Mouse (Mus musculus) forebrain, postnatal 0 days (tissue): Measurements from ENCODE around the gene Phlpp1. TPM values are rescaled to one million over a fixed set of nuclear protein-coding genes. Genes with fewer than 3 reads are reported as not detected.

Source experiments
- ATAC-seq: fragments of 200-750 bp; cut with Nextera tagmentation; 2 replicates; pipeline ENCODE4 v1.8.0; 2017; ENCODE audit warnings: mild to moderate bottlenecking, moderate library complexity
- DNase-seq: peaks from one replicate; pipeline ENCODE4 v3.0.0-alpha.2; 2015
- H3K27ac ChIP-seq: fragments of 300-500 bp; sonication (generic); 2 replicates; pipeline ENCODE4 v1.5.1; 2014; ENCODE audit warnings: low read depth, mild to moderate bottlenecking, antibody characterized with exemption, low read length, moderate library complexity, mixed read lengths
- H3K27me3 ChIP-seq: fragments of 300-500 bp; sonication (generic); 2 replicates; pipeline ENCODE4 v1.6.1; 2014; ENCODE audit warnings: mild to moderate bottlenecking, low read length, mixed read lengths; ENCODE audit not compliant: insufficient read depth
- H3K36me3 ChIP-seq: fragments of 300-500 bp; sonication (generic); 2 replicates; pipeline ENCODE4 v1.6.1; 2014; ENCODE audit warnings: mild to moderate bottlenecking, moderate library complexity; ENCODE audit not compliant: insufficient read depth
- H3K4me1 ChIP-seq: fragments of 300-500 bp; sonication (generic); 2 replicates; pipeline ENCODE4 v1.6.1; 2014; ENCODE audit warnings: antibody characterized with exemption; ENCODE audit not compliant: insufficient read depth
- H3K4me2 ChIP-seq: fragments of 300-500 bp; sonication (generic); 2 replicates; pipeline ENCODE4 v1.6.1; 2014; ENCODE audit warnings: low read depth, mild to moderate bottlenecking, moderate library complexity
- H3K4me3 ChIP-seq: fragments of 300-500 bp; sonication (generic); 2 replicates; pipeline ENCODE4 v1.5.1; 2014; ENCODE audit warnings: low read depth, low read length, mixed read lengths
- H3K9ac ChIP-seq: fragments of 300-500 bp; sonication (generic); 2 replicates; pipeline ENCODE4 v1.6.1; 2014; ENCODE audit warnings: mild to moderate bottlenecking
- H3K9me3 ChIP-seq: fragments of 300-500 bp; sonication (generic); 2 replicates; pipeline ENCODE4 v1.6.1; 2016; ENCODE audit warnings: low read length
- CTCF ChIP-seq: sonication (generic); IDR thresholded peaks from 2 replicates; pipeline ENCODE4 v1.5.1; 2016; ENCODE audit warnings: antibody characterized with exemption, control low read depth, low read depth
- WGBS: fragments of 180-500 bp; shearing (Covaris S2); extraction: QIAGEN DNeasy Blood & Tissue Kit; methylation state at CpG from one replicate; pipeline ENCODE4 v1.1.7; 2014; 5-methylcytosine and 5-hydroxymethylcytosine counted together
- polyA plus RNA-seq: library from polyadenylated mRNA; unstranded; fragments of >200 nt; fragmentation: Nextera tagmentation; extraction: Ambion mirVana; gene quantifications from 2 replicates; pipeline ENCODE4 v1.2.1, GENCODE M21; 2015
- total RNA-seq: library from RNA; depleted of rRNA; stranded (reverse); fragments of >200 nt; gene quantifications from 2 replicates; pipeline ENCODE4 v1.2.3, GENCODE M21; 2014

Phlpp1 gene
- total and polyA plus RNA-seq, 2 experiments from 2014 or later, result 5.1 to 32.5 TPM

DNA sequence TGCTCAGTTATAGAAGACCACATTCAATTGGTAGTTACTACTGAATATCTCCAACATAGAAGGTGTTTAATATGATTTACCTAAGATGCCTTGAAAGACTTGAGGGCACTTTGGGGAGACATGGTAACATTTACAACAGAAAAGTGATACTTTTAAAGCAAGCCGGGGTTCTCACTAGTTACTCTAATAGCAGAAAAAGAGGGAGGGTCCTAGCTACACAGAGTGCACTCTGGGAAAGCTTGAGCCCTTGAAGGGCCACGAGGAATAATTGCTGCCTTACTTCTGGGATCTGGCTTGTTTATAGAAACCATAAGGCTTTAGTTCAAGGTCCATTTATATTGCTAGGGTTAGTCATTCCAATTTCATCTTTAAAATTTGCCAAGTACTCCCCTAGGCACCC, 14.5 kb downstream of the Phlpp1 start:
- Histone ChIP-seq H3K4me2 (no peak overlapping the region), H3K27ac (no peak overlapping the region), H3K27me3 (no peaks in the 10 kb centered on the region), H3K36me3 (no peaks in the 10 kb centered on the region), H3K9ac (no peak overlapping the region), H3K9me3 (no peaks in the 10 kb centered on the region), H3K4me3 (no peak overlapping the region), H3K4me1 (no peaks in the 10 kb centered on the region)
- no peak for DNase-seq
- no peak for TF ChIP-seq CTCF
- no peak for ATAC-seq
- WGBS, result 17% methylated on average over 2 of the region's 2 CpGs

DNA sequence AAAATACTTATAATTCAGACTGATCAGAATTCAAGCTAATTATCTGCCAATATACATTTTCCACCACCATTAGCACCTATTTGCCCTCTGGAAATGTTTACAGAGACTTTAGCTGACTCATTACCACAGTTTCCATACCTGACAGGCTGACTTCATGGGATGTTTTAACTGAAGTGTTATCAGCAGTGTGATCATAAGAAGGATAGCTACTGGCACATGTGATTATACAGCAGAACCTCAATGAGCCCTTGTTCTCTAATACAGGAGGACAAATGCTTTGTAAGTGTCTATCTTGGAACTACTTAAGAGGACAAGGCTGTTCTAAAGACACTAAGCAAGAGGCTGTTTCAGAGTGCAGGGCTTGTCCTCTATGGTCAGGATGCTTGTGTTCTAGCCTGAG, 15.9 kb downstream of the Phlpp1 start:
- H3K27ac ChIP-seq, result no peak overlapping the region
- no peak overlapping the region for H3K4me2 ChIP-seq
- H3K4me1 ChIP-seq, result no peaks in the 10 kb centered on the region
- H3K27me3 ChIP-seq, result no peaks in the 10 kb centered on the region
- no peak overlapping the region for H3K4me3 ChIP-seq
- no peak overlapping the region for H3K9ac ChIP-seq
- H3K9me3 ChIP-seq, result no peaks in the 10 kb centered on the region
- TF ChIP-seq CTCF, result no peak
- no peak for DNase-seq
- no peaks in the 10 kb centered on the region for H3K36me3 ChIP-seq
- ATAC-seq, result no peak

DNA sequence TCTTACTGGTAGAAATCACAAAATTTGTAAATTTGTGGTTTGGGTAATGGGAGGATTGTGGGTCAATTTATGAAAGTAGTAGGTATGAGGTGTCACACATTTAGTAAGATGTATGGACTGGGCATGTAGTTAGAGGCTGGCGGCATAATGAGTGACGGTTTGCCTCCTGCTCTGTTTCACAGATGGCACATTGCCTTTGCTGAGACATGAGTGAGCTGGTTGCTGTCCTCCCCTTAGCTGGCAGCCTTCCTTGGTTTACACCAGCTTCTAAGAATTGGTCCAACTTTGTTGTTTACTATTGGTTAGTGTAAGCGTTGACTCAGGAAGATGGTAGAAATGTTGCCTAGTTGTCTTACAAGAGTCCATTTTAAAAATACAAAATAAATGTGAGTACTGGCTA, 17.2 kb downstream of the Phlpp1 start:
- Histone ChIP-seq H3K9ac (no peak overlapping the region), H3K4me2 (no peak overlapping the region), H3K36me3 (no peaks in the 10 kb centered on the region), H3K27ac (no peak overlapping the region), H3K4me3 (no peak overlapping the region), H3K27me3 (no peaks in the 10 kb centered on the region), H3K9me3 (no peaks in the 10 kb centered on the region), H3K4me1 (no peaks in the 10 kb centered on the region)
- TF ChIP-seq CTCF, result no peak
- DNase-seq, result no peak
- ATAC-seq, result no peak
- 60% methylated on average over 3 of the region's 3 CpGs for WGBS

DNA sequence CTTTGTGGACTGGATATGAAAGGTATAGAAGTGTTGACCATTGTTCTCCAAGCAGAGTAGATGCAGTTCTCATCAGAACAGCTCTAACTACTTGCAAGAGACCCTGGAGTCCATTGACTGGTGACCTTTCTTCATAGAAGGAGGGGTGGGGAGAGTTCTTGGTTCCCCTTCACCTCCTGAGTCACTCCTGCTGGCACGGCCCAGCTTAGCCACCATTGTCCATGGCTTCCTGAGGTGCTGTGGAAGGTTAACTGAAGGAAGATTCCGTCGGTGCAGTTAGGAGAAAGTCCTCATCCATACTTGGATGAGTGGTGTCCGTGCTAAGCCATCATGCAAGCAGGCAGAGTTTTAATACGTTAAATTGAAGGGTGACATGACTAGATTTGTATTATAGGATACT, 17.8 kb downstream of the Phlpp1 start:
- no peak overlapping the region for H3K4me2 ChIP-seq
- DNase-seq, result no peak
- H3K27ac ChIP-seq, result no peak overlapping the region
- H3K9me3 ChIP-seq, result no peaks in the 10 kb centered on the region
- TF ChIP-seq CTCF, result no peak
- no peaks in the 10 kb centered on the region for H3K36me3 ChIP-seq
- H3K4me3 ChIP-seq, result no peak overlapping the region
- no peaks in the 10 kb centered on the region for H3K4me1 ChIP-seq
- H3K27me3 ChIP-seq, result no peaks in the 10 kb centered on the region
- H3K9ac ChIP-seq, result no peak overlapping the region
- no peak for ATAC-seq
- 93% methylated on average over 5 of the region's 5 CpGs for WGBS

DNA sequence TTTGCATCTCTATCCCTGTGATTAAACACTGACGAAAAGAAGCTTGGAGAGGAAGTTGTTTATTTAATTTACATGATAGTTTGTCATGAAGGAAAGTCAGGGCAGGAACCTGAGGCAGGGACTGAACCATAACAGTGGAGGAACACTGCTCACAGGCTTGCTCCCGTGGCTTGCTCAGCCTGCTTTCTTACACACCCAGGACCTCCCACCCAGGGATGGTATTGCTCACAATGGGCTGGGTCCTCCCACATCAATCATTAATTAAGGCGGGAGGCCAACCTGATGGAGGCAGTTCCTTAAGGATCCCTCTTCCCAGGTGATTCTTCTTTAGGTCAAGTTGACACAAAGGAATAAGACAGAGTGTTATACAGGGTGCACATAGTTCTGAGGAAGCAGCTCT, 19.1 kb downstream of the Phlpp1 start:
- Histone ChIP-seq H3K4me2 (no peak overlapping the region), H3K4me1 (no peaks in the 10 kb centered on the region), H3K4me3 (no peak overlapping the region), H3K27me3 (no peaks in the 10 kb centered on the region), H3K27ac (no peak overlapping the region), H3K36me3 (no peaks in the 10 kb centered on the region), H3K9ac (no peak overlapping the region), H3K9me3 (no peaks in the 10 kb centered on the region)
- no peak for DNase-seq
- TF ChIP-seq CTCF, result no peak
- ATAC-seq, result no peak
- WGBS, result 61% methylated on average over 3 of the region's 3 CpGs

GRCm38 (mm10) chr1:106191885-106192284, 20.3 kb downstream of the Phlpp1 start:
- DNase-seq, result no peak
- Histone ChIP-seq H3K9me3 (no peaks in the 10 kb centered on the region), H3K27me3 (no peaks in the 10 kb centered on the region), H3K9ac (no peak overlapping the region), H3K4me2 (no peak overlapping the region), H3K27ac (no peak overlapping the region), H3K4me1 (no peaks in the 10 kb centered on the region), H3K36me3 (no peaks in the 10 kb centered on the region), H3K4me3 (no peak overlapping the region)
- 34% methylated on average over 8 of the region's 8 CpGs for whole genome bisulfite sequencing
- TF ChIP-seq CTCF, result no peak
- ATAC-seq, result no peak

DNA sequence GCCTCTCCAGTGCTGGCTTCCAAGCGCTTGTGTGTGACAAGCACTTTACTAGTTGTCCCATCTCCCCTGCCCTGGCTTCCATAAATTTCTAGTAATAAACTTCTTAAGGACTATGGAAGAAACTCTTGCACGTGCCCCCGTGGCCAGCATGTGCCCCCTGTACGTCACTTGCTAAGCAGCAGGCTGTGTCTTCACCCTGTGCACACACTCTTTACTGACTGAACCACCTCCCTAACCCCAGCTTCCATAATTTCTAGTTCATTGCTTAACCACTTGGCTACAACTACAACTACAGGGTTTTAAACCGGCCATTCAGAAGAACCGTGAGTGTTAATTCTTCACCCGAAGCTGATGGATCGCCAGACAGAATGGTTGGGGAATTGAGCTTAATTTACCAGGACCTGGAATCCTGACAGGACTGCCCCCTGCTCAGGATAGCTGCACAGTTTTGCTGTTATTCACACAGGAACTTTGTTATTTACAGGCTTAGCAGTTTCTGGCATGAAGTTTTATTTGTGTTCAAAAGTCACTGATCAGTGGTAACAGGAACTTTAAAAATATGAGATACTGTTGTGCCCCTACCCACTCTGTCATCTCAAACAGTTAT, 21.4 kb downstream of the Phlpp1 start:
- no peak for DNase-seq
- no peak overlapping the region for H3K4me3 ChIP-seq
- H3K36me3 ChIP-seq, result no peaks in the 10 kb centered on the region
- H3K27me3 ChIP-seq, result no peaks in the 10 kb centered on the region
- TF ChIP-seq CTCF, result no peak
- no peak overlapping the region for H3K4me2 ChIP-seq
- H3K9me3 ChIP-seq, result no peaks in the 10 kb centered on the region
- WGBS, result 42% methylated on average over 8 of the region's 8 CpGs
- no peak overlapping the region for H3K9ac ChIP-seq
- no peak overlapping the region for H3K27ac ChIP-seq
- peaks cover under 1% of the 10 kb centered on the region; the same call in 1 of the 2 replicates for H3K4me1 ChIP-seq
- no peak for ATAC-seq
